Mouse (Mus musculus) myocyte (in vitro differentiated cells): ENCODE measurements around the gene Gnaq. TPM values are rescaled to one million over a fixed set of nuclear protein-coding genes. Genes with fewer than 3 reads are reported as not detected.
A peak's percentile ranks its signal among the peaks of the same experiment; 100 is the strongest.

Experiments
- H3K27me3 ChIP-seq: one replicate; pipeline ENCODE4 v1.6.1; 2011; ENCODE audit not compliant: control insufficient read depth, insufficient read depth, insufficient read length
- H3K36me3 ChIP-seq: one replicate; pipeline ENCODE4 v1.6.1; 2011; ENCODE audit not compliant: control insufficient read depth, insufficient read depth
- H3K4me2 ChIP-seq: one replicate; pipeline ENCODE4 v1.6.1; 2011; ENCODE audit warnings: low read depth, control low read depth
- H3K4me3 ChIP-seq: one replicate; pipeline ENCODE4 v1.5.1; 2011; ENCODE audit warnings: mild to moderate bottlenecking, control low read depth, moderate library complexity
- H3K79me2 ChIP-seq: one replicate; pipeline ENCODE4 v1.6.1; 2011; ENCODE audit not compliant: control insufficient read depth, insufficient read depth
- H3ac ChIP-seq: one replicate; pipeline ENCODE4 v1.6.1; 2011; ENCODE audit not compliant: control insufficient read depth, insufficient read length
- CEBPB ChIP-seq: IDR thresholded peaks from 2 replicates; pipeline ENCODE4 v1.6.1; 2011; ENCODE audit warnings: mild to moderate bottlenecking, moderate library complexity; ENCODE audit not compliant: poor library complexity, insufficient read depth, severe bottlenecking
- E2F4 ChIP-seq: IDR thresholded peaks from one replicate; pipeline ENCODE4 v1.6.1; 2011; ENCODE audit warnings: mild to moderate bottlenecking, control low read depth, moderate library complexity; ENCODE audit not compliant: insufficient read depth
- MAX ChIP-seq: IDR thresholded peaks from one replicate; pipeline ENCODE4 v1.6.1; 2011; ENCODE audit warnings: low read depth, mild to moderate bottlenecking, control low read depth
- MYOD1 ChIP-seq, 3 experiments: IDR thresholded peaks; one replicate each; pipeline ENCODE4 v1.6.1; 2011; ENCODE audit warnings: control low read depth in 2 of 3, low read depth in 2 of 3, mild to moderate bottlenecking in 2 of 3, moderate library complexity in 1 of 3; ENCODE audit not compliant: insufficient read length in 2 of 3, control insufficient read depth in 1 of 3
- MYOG ChIP-seq, 3 experiments: IDR thresholded peaks; one replicate each; pipeline ENCODE4 v1.6.1; 2011; ENCODE audit warnings: control low read depth in 2 of 3, low read depth in 2 of 3, mild to moderate bottlenecking in 2 of 3; ENCODE audit not compliant: insufficient read length in 2 of 3, control insufficient read depth in 1 of 3, insufficient read depth in 1 of 3
- POLR2A ChIP-seq: IDR thresholded peaks from one replicate; pipeline ENCODE4 v1.6.1; 2011; ENCODE audit warnings: low read depth, mild to moderate bottlenecking, control low read depth, moderate library complexity; ENCODE audit not compliant: insufficient read length
- POLR2AphosphoS2 ChIP-seq: IDR thresholded peaks from one replicate; pipeline ENCODE4 v1.6.1; 2011; ENCODE audit warnings: low read depth, control low read depth; ENCODE audit not compliant: insufficient read length
- REST ChIP-seq: IDR thresholded peaks from one replicate; pipeline ENCODE4 v1.6.1; 2011; ENCODE audit warnings: mild to moderate bottlenecking, control low read depth, moderate library complexity; ENCODE audit not compliant: insufficient read depth, insufficient read length
- SRF ChIP-seq: IDR thresholded peaks from one replicate; pipeline ENCODE4 v1.6.1; 2011; ENCODE audit warnings: low read depth; ENCODE audit not compliant: control insufficient read depth, insufficient read length
- TCF12 ChIP-seq: IDR thresholded peaks from one replicate; pipeline ENCODE4 v1.6.1; 2011; ENCODE audit warnings: mild to moderate bottlenecking, control low read depth; ENCODE audit not compliant: poor library complexity, insufficient read depth, severe bottlenecking
- TCF3 ChIP-seq: IDR thresholded peaks from one replicate; pipeline ENCODE4 v1.6.1; 2011; ENCODE audit warnings: low read depth, control low read depth; ENCODE audit not compliant: insufficient read length
- USF1 ChIP-seq: IDR thresholded peaks from one replicate; pipeline ENCODE4 v1.6.1; 2011; ENCODE audit warnings: low read depth, mild to moderate bottlenecking, control low read depth, moderate library complexity
- polyA plus RNA-seq: library from polyadenylated mRNA; unstranded; fragments of >200 nt; fragmentation: generic; extraction: Trizol; gene quantifications from one replicate; pipeline ENCODE4 v1.2.1, GENCODE M21; 2012; ENCODE audit warnings: missing spikeins

Gene Gnaq
- polyA plus RNA-seq, 1 experiment, result 8.3 TPM

- no peak overlapping the region for H3ac ChIP-seq
- H3K4me2 ChIP-seq, result no peak overlapping the region
- TF ChIP-seq TCF12, result no peak
- no peak for TF ChIP-seq REST
- no peak for TF ChIP-seq E2F4
- no peak for TF ChIP-seq MYOD1 (IDR thresholded peaks at IDR 0.05; ENCODE audit: control insufficient read depth in 1 of 3, insufficient read length in 2 of 3, low read depth in 2 of 3)
- TF ChIP-seq POLR2A, result no peak
- no peak for TF ChIP-seq SRF
- TF ChIP-seq MYOG (IDR thresholded peaks at IDR 0.05; ENCODE audit: control insufficient read depth in 1 of 3, insufficient read depth in 1 of 3, insufficient read length in 2 of 3, low read depth in 2 of 3), result peak in 1 of 3 experiments; percentile 13
- no peak for TF ChIP-seq MAX
- TF ChIP-seq TCF3, result no peak
- no peak overlapping the region for H3K4me3 ChIP-seq
- H3K36me3 ChIP-seq, result no peaks in the 10 kb centered on the region
- H3K27me3 ChIP-seq, result no peaks in the 10 kb centered on the region
- H3K79me2 ChIP-seq, result peaks cover 16% of the 10 kb centered on the region
These were observed 34.6 kb downstream of the Gnaq start for GRCm38 (mm10) chr19:16167185-16167584.

DNA sequence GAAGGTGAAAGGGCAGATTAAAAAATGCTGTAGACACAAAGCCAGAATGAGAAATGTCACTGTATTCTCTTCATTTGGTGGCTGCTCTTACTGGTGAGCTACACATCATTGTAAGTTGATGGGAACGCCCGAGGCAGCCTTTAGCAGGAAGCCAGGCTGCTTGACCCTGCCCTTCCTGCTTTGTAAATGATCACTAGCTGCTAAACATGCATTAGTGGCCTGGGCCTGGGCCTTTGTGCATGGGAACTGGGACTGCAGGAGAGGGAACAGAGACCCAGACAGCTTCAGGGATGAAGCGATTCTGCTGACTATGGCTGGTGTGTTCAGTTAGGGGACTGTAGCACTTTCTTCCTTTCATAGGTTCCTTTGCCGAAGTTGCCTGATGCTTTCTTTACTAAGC lies 35.6 kb downstream of the Gnaq start:
- no peaks in the 10 kb centered on the region for H3K36me3 ChIP-seq
- H3K4me2 ChIP-seq, result peak overlapping the region; percentile 35
- H3ac ChIP-seq, result no peak overlapping the region
- H3K79me2 ChIP-seq, result peaks cover 17% of the 10 kb centered on the region
- H3K4me3 ChIP-seq, result no peak overlapping the region
- H3K27me3 ChIP-seq, result no peaks in the 10 kb centered on the region
- no peak for TF ChIP-seq TCF3
- TF ChIP-seq CEBPB, result no peak
- no peak for TF ChIP-seq E2F4
- TF ChIP-seq TCF12, result no peak
- TF ChIP-seq REST, result no peak
- no peak for TF ChIP-seq POLR2AphosphoS2
- no peak for TF ChIP-seq MYOG (IDR thresholded peaks at IDR 0.05; ENCODE audit: control insufficient read depth in 1 of 3, insufficient read depth in 1 of 3, insufficient read length in 2 of 3, low read depth in 2 of 3)

- Histone ChIP-seq H3K4me3 (no peak overlapping the region), H3ac (no peak overlapping the region), H3K79me2 (peaks cover 18% of the 10 kb centered on the region), H3K4me2 (peak overlapping the region; percentile 35), H3K36me3 (no peaks in the 10 kb centered on the region), H3K27me3 (no peaks in the 10 kb centered on the region)
- TF ChIP-seq SRF (no peak), MYOG (IDR thresholded peaks at IDR 0.05; ENCODE audit: control insufficient read depth in 1 of 3, insufficient read depth in 1 of 3, insufficient read length in 2 of 3, low read depth in 2 of 3) (no peak), TCF3 (no peak), POLR2AphosphoS2 (no peak), MYOD1 (IDR thresholded peaks at IDR 0.05; ENCODE audit: control insufficient read depth in 1 of 3, insufficient read length in 2 of 3, low read depth in 2 of 3) (no peak), E2F4 (no peak), CEBPB (no peak), MAX (no peak), TCF12 (no peak), USF1 (no peak), POLR2A (no peak), REST (no peak)
These were observed 36.1 kb downstream of the Gnaq start for GRCm38 (mm10) chr19:16168653-16169198.

DNA sequence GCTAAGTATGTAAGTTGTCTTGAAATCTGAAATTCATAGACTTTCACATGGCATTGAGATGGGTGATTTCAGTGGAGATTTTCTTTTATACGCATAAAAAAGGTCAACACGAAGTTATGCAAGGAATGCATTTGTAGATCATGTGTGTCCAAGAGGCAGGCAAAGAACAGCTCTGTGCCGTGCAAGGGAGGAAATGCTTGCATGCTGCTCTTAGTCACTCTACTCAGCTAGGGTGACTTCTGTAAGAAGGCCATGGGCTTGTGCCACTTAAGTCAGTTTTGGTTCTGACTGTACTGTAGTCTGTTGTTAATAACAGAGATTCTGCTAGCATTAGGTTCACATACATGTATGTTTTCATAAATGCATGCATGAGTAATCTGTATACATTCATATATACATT lies 38.1 kb downstream of the Gnaq start:
- TF ChIP-seq MYOD1 (IDR thresholded peaks at IDR 0.05; ENCODE audit: control insufficient read depth in 1 of 3, insufficient read length in 2 of 3, low read depth in 2 of 3) (no peak), TCF12 (no peak), E2F4 (no peak), POLR2A (no peak), TCF3 (no peak), CEBPB (no peak), SRF (no peak)
- Histone ChIP-seq H3K4me2 (no peak overlapping the region), H3K4me3 (no peak overlapping the region)

GRCm38 (mm10) chr19:16173721-16174120 lies 41.1 kb downstream of the Gnaq start:
- Histone ChIP-seq H3K79me2 (peaks cover 43% of the 10 kb centered on the region), H3K36me3 (no peaks in the 10 kb centered on the region), H3K4me3 (no peak overlapping the region), H3K4me2 (no peak overlapping the region), H3ac (no peak overlapping the region), H3K27me3 (no peaks in the 10 kb centered on the region)
- TF ChIP-seq E2F4 (no peak), CEBPB (no peak), MYOD1 (IDR thresholded peaks at IDR 0.05; ENCODE audit: control insufficient read depth in 1 of 3, insufficient read length in 2 of 3, low read depth in 2 of 3) (no peak), TCF3 (no peak), POLR2A (no peak), REST (no peak), SRF (no peak), POLR2AphosphoS2 (no peak), USF1 (no peak), MAX (no peak), TCF12 (no peak), MYOG (IDR thresholded peaks at IDR 0.05; ENCODE audit: control insufficient read depth in 1 of 3, insufficient read depth in 1 of 3, insufficient read length in 2 of 3, low read depth in 2 of 3) (no peak)

More for the DNA sequence above, 38.1 kb downstream of the Gnaq start:
- H3K79me2 ChIP-seq, result peaks cover 21% of the 10 kb centered on the region
- H3K27me3 ChIP-seq, result no peaks in the 10 kb centered on the region
- H3K36me3 ChIP-seq, result no peaks in the 10 kb centered on the region
- no peak overlapping the region for H3ac ChIP-seq
